ENCODE assay signal across 8 mouse cellular contexts in genomic region chr2:4557466-4557865, GRCm38 (mm10).
DNase-seq lines count a peak whose midpoint lies in the region; ATAC-seq and TF ChIP-seq lines count a peak whose summit lies in the region.

No protein-coding gene starts in this region.

- H3K27ac ChIP-seq in gastrocnemius, adult 2 months, result peak overlapping the region; percentile 90
- H3K27ac ChIP-seq in forebrain, embryonic 13.5 days, result peak overlapping the region; percentile 92
- peak overlapping the region; percentile 62 for H3K27ac ChIP-seq in limb, embryonic 15.5 days

- intact Hi-C loops in gastrocnemius, adult 2 months (cut with DNase I), result loop anchor here (5.0 to 10.0 kb wide), 2 partner anchors 45 to 53 kb away; no protein-coding TSS in a partner anchor

- no peak for ATAC-seq in forebrain, embryonic 13.5 days
- ATAC-seq in limb, embryonic 15.5 days (ENCODE audit: insufficient number of reproducible peaks, low FRiP score, low TSS enrichment, low read depth), result peak; percentile 72

- H3K4me2 ChIP-seq in forebrain, embryonic 13.5 days, result peak overlapping the region; percentile 21
- no peak overlapping the region for H3K4me2 ChIP-seq in limb, embryonic 15.5 days

- 0 out of 2 replicates have a peak, but pooled peaks cover 4% of the 10 kb centered on the region for H3K36me3 ChIP-seq in forebrain, embryonic 13.5 days (ENCODE audit: poor library complexity, severe bottlenecking)
- no peaks in the 10 kb centered on the region for H3K36me3 ChIP-seq in limb, embryonic 15.5 days

- peak; percentile 39 for DNase-seq in gastrocnemius, adult 2 months
- no peak for DNase-seq in gastrocnemius, postnatal 4 days (ENCODE audit: low spot score in 2 of 2)
- DNase-seq in 3134 (ENCODE audit: extremely low read depth, insufficient read length, low spot score), result peak; percentile 30
- DNase-seq in urinary bladder, adult 2 months (ENCODE audit: low spot score), result no peak
- no peak for DNase-seq in left cerebral cortex, adult 9 months (ENCODE audit: low spot score in 2 of 2)
- no peak for DNase-seq in Muller cell, postnatal 12 days (ENCODE audit: inconsistent ontology term)

- WGBS in forebrain, embryonic 13.5 days, result 27% methylated on average over 4 of the region's 4 CpGs
- WGBS in limb, embryonic 15.5 days, result 20% methylated on average over 4 of the region's 4 CpGs

- H3K9me3 ChIP-seq in forebrain, embryonic 13.5 days (replicated peaks), result no peaks in the 10 kb centered on the region
- no peaks in the 10 kb centered on the region for H3K9me3 ChIP-seq in limb, embryonic 15.5 days

- no peak overlapping the region; the same call in 1 of the 2 replicates for H3K9ac ChIP-seq in forebrain, embryonic 13.5 days
- no peak overlapping the region for H3K9ac ChIP-seq in limb, embryonic 15.5 days

- peaks cover 74% of the 10 kb centered on the region for H3K4me1 ChIP-seq in forebrain, embryonic 13.5 days
- H3K4me1 ChIP-seq in limb, embryonic 15.5 days, result peaks cover 64% of the 10 kb centered on the region

- no peak overlapping the region for H3K4me3 ChIP-seq in gastrocnemius, adult 2 months
- H3K4me3 ChIP-seq in forebrain, embryonic 13.5 days, result no peak overlapping the region
- no peak overlapping the region for H3K4me3 ChIP-seq in limb, embryonic 15.5 days

- no peaks in the 10 kb centered on the region for H3K27me3 ChIP-seq in forebrain, embryonic 13.5 days
- H3K27me3 ChIP-seq in limb, embryonic 15.5 days, result no peaks in the 10 kb centered on the region

- TF ChIP-seq CTCF in gastrocnemius, adult 2 months (IDR thresholded peaks at IDR 0.05), result no peak

Comparison
In these comparisons a context has a peak if more than half of its experiments do, and no peak if none do; other contexts are left out.
1. DNase-seq: peak in gastrocnemius, adult 2 months (single experiment) and 3134 (single experiment); none in gastrocnemius, postnatal 4 days (0 of 2), urinary bladder, adult 2 months (single experiment), left cerebral cortex, adult 9 months (0 of 2) and Muller cell, postnatal 12 days (single experiment).
2. Peak in every context shown above with its lines, with median percentiles within 50 percentile points of each other: H3K27ac ChIP-seq.